Mouse (Mus musculus) liver, embryonic 14.5 days (tissue): Measurements from ENCODE around the gene Taok1. TPM values are rescaled to one million over a fixed set of nuclear protein-coding genes. Genes with fewer than 3 reads are reported as not detected.

Experiments
- ATAC-seq: fragments of 200-750 bp; cut with Nextera tagmentation; 2 replicates; pipeline ENCODE4 v1.8.0; 2017; ENCODE audit warnings: moderate number of reproducible peaks, mild to moderate bottlenecking, moderate library complexity; ENCODE audit not compliant: insufficient read depth
- DNase-seq, 3 experiments: peaks; one replicate each; pipeline ENCODE4 v3.0.0-alpha.2; 2012 to 2013; ENCODE audit warnings: low read depth in 3 of 3, low spot score in 3 of 3
- H3K27ac ChIP-seq: fragments of 300-500 bp; sonication (generic); 2 replicates; pipeline ENCODE4 v1.5.1; 2014; ENCODE audit warnings: moderate library complexity, mild to moderate bottlenecking, control low read depth, inconsistent platforms
- H3K27me3 ChIP-seq: fragments of 300-500 bp; sonication (generic); 2 replicates; pipeline ENCODE4 v1.6.1; 2014; ENCODE audit warnings: mild to moderate bottlenecking, low read length, moderate library complexity; ENCODE audit not compliant: control insufficient read depth, insufficient read depth
- H3K36me3 ChIP-seq: fragments of 300-500 bp; sonication (generic); replicated peaks from 2 replicates; pipeline ENCODE4 v1.6.1; 2014; ENCODE audit warnings: low read depth; ENCODE audit not compliant: control insufficient read depth, insufficient read depth
- H3K4me1 ChIP-seq, 2 experiments: fragments of 200-500 bp in 1 of 2; fragments of 300-500 bp in 1 of 2; sonication (generic) in 1 of 2; replicated peaks; 2 replicates each; pipeline ENCODE4 v1.6.1; 2012 to 2014; ENCODE audit warnings: antibody characterized with exemption in 1 of 2, inconsistent platforms in 1 of 2, low read length in 1 of 2; ENCODE audit not compliant: control insufficient read depth in 2 of 2, insufficient read depth in 2 of 2
- H3K4me2 ChIP-seq: fragments of 300-500 bp; sonication (generic); 2 replicates; pipeline ENCODE4 v1.6.1; 2014; ENCODE audit warnings: low read depth, mild to moderate bottlenecking, control low read depth, moderate library complexity
- H3K4me3 ChIP-seq, 2 experiments: fragments of 200-500 bp in 1 of 2; fragments of 300-500 bp in 1 of 2; sonication (generic) in 1 of 2; 2 replicates each; pipeline ENCODE4 v1.5.1; 2012 to 2014; ENCODE audit warnings: low read depth in 2 of 2, low read length in 2 of 2, mild to moderate bottlenecking in 2 of 2, control low read depth in 1 of 2, inconsistent platforms in 1 of 2, moderate library complexity in 1 of 2; ENCODE audit not compliant: insufficient read depth in 1 of 2
- H3K9ac ChIP-seq: fragments of 300-500 bp; sonication (generic); replicated peaks from 2 replicates; pipeline ENCODE4 v1.6.1; 2014; ENCODE audit warnings: mild to moderate bottlenecking, control low read depth, moderate library complexity
- H3K9me3 ChIP-seq: fragments of 300-500 bp; sonication (generic); 2 replicates; pipeline ENCODE4 v1.6.1; 2016; ENCODE audit warnings: low read length, mixed read lengths; ENCODE audit not compliant: control insufficient read depth
- CTCF ChIP-seq: IDR thresholded peaks from 2 replicates; pipeline ENCODE4 v1.5.1; 2016; ENCODE audit warnings: antibody characterized with exemption, low read depth, control low read depth
- EP300 ChIP-seq: IDR thresholded peaks from 2 replicates; pipeline ENCODE4 v1.6.1; 2016; ENCODE audit warnings: antibody characterized with exemption, low read depth
- WGBS: fragments of 180-500 bp; shearing (Covaris S2); extraction: QIAGEN DNeasy Blood & Tissue Kit; methylation state at CpG from one replicate; pipeline ENCODE4 v1.1.7; 2014; ENCODE audit not compliant: insufficient replicate concordance; 5-methylcytosine and 5-hydroxymethylcytosine counted together
- polyA plus RNA-seq, 2 experiments: library from polyadenylated mRNA; depleted of rRNA in 1 of 2; stranded (reverse) in 1 of 2; unstranded in 1 of 2; fragments of >200 nt; fragmentation: Nextera tagmentation in 1 of 2; extraction: Ambion mirVana in 1 of 2; gene quantifications; 2 replicates each; pipeline versions ENCODE4 v1.2.1 to v1.2.3; 2012 to 2014

The Taok1 gene
- polyA plus RNA-seq, 2 experiments: 3.3 to 4.0 TPM

DNA sequence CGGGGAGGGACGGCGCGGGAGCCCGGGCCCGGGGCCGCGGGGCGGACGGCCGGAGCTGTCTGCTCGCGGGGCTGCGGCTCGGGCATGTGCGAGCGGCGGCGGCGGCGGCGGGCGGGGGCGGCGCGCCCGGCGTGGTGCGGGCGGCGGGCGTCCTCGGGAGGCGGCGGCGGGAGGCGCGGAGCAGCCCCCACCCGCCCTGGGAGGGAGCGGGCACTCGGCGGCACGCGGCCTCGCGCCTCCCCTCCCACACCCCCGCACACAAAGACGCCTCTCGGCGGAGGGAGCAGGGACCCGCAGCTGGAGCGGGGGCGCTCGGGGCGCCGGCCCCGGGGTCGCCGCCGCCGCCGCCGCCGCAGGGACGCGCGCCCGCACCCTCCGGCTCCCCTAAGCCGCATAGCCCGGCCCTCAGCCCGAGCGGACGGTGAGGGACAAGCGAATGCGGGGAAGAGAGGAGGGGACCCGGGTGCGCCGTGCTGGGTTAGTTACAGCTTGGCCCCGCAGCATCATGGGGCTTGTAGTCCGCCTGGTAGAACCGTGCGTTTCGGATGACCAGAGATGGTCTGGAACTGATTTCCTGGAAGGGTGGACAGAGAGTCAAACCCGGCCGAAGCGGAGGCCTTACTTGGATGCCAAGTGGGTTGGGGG lies 117.9 kb downstream of the Taok1 start, which contains the start of gene Ankrd13b:
Ankrd13b (minus strand) TSS at position 88 of the 645 bp plus-strand sequence.
- ATAC-seq (no peak), DNase-seq (no peak)
- Histone ChIP-seq H3K9ac (peak within 1 kb of the TSS; percentile 57), H3K36me3 (no peaks in the 10 kb centered on the region), H3K27ac (no peak within 1 kb of the TSS), H3K27me3 (peaks cover 25% of the 10 kb centered on the region), H3K4me1 (peaks cover 7 to 21% of the 10 kb centered on the region in 2 experiments; a peak in 3 of 4 replicates), H3K9me3 (no peaks in the 10 kb centered on the region), H3K4me2 (peak within 1 kb of the TSS; percentile 93), H3K4me3 (peak within 1 kb of the TSS; percentile 55 to 72)
- under 1% methylated on average over 57 of the region's 87 CpGs for WGBS
- TF ChIP-seq EP300 (no peak), CTCF (no peak)

- H3K27ac ChIP-seq: no peak overlapping the region
- no peak for ATAC-seq
- H3K4me1 ChIP-seq: peaks cover 7 to 16% of the 10 kb centered on the region in 2 experiments; a peak in 3 of 4 replicates
- peak overlapping the region; percentile 49 to 72 for H3K4me3 ChIP-seq
- DNase-seq: no peak
- peak overlapping the region; percentile 57 for H3K9ac ChIP-seq
- no peaks in the 10 kb centered on the region for H3K36me3 ChIP-seq
- peak overlapping the region; percentile 93 for H3K4me2 ChIP-seq
- WGBS: 5% methylated on average over 52 of the region's 55 CpGs
- no peak for TF ChIP-seq CTCF
- TF ChIP-seq EP300: no peak
- no peaks in the 10 kb centered on the region for H3K9me3 ChIP-seq
- H3K27me3 ChIP-seq: peaks cover 25% of the 10 kb centered on the region
Measured at GRCm38 (mm10) chr11:77488771-77489581, 118.6 kb downstream of the Taok1 start.

DNA sequence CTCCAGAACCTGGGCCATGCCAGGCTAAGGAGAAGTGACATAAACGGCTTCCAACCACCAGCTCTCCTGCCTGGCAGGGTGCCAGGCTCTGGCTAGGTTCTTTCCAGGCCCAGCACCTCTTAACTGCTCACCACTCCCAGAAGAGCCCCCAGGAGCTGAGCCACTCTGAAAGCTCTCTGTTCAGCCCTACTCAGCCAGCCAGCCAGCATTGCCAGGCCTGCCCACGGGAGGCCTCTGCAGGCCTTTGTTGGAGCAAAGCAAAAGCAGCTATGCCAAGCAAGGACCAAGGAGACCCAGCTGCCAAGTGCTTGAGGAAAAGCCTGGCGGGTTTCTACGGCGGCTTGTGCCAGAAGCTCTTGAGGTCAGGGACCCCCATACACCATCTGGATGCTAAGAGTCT lies 120.8 kb downstream of the Taok1 start:
- peaks cover 2 to 16% of the 10 kb centered on the region in 2 experiments; a peak in 3 of 4 replicates for H3K4me1 ChIP-seq
- no peak overlapping the region for H3K4me2 ChIP-seq
- no peak overlapping the region for H3K27ac ChIP-seq
- peaks cover 25% of the 10 kb centered on the region for H3K27me3 ChIP-seq
- WGBS: 76% methylated on average over 5 of the region's 5 CpGs
- no peaks in the 10 kb centered on the region for H3K36me3 ChIP-seq
- DNase-seq (no peak), ATAC-seq (no peak)
- TF ChIP-seq CTCF (no peak), EP300 (no peak)
- H3K9ac ChIP-seq: no peak overlapping the region
- H3K4me3 ChIP-seq: no peak overlapping the region
- H3K9me3 ChIP-seq: no peaks in the 10 kb centered on the region

GRCm38 (mm10) chr11:77485229-77485628 lies 122.4 kb downstream of the Taok1 start:
- DNase-seq (no peak), ATAC-seq (no peak)
- no peak for TF ChIP-seq CTCF
- TF ChIP-seq EP300: no peak
- Histone ChIP-seq H3K4me1 (peaks cover 0 to 6% of the 10 kb centered on the region in 2 experiments; a peak in 1 of 4 replicates), H3K9ac (no peak overlapping the region), H3K27ac (no peak overlapping the region), H3K4me3 (no peak overlapping the region), H3K36me3 (no peaks in the 10 kb centered on the region), H3K27me3 (peaks cover 20% of the 10 kb centered on the region), H3K4me2 (no peak overlapping the region), H3K9me3 (no peaks in the 10 kb centered on the region)
- 71% methylated on average over 6 of the region's 6 CpGs for WGBS
